Mouse (Mus musculus): ENCODE measurements around the gene Hacd2. TPM values are rescaled to one million over a fixed set of nuclear protein-coding genes. Genes with fewer than 3 reads are reported as not detected.

Hacd2 gene
- polyA plus RNA-seq, 1 experiment from 2014 or later, result 60.8 TPM

GRCm38 (mm10) chr16:35101751-35102420 is 79.7 kb downstream of the Hacd2 start:
- 90% methylated on average over 12 of the region's 12 CpGs for WGBS
- no peak overlapping the region for H3K9ac ChIP-seq (replicated peaks; ENCODE audit: low read depth)
- no peak overlapping the region for H3K4me2 ChIP-seq (replicated peaks; ENCODE audit: low read depth, low read length)
- no peak overlapping the region for H3K27ac ChIP-seq (ENCODE audit: low read length)
- H3K36me3 ChIP-seq (ENCODE audit: insufficient read depth, low read length), result no peaks in the 10 kb centered on the region
- H3K4me1 ChIP-seq (ENCODE audit: insufficient read depth, low read depth, low read length), result no peaks in the 10 kb centered on the region; the same call in 1 of the 2 replicates
- no peak overlapping the region for H3K4me3 ChIP-seq (ENCODE audit: low read depth, low read length)
- no peaks in the 10 kb centered on the region for H3K9me3 ChIP-seq (ENCODE audit: low read length)
- ATAC-seq (no peak), DNase-seq (ENCODE audit: low spot score) (no peak)
- TF ChIP-seq EP300 (IDR thresholded peaks at IDR 0.05) (no peak), CTCF (IDR thresholded peaks at IDR 0.05) (no peak)
- no peaks in the 10 kb centered on the region for H3K27me3 ChIP-seq (replicated peaks; ENCODE audit: insufficient read depth, low read length)

GRCm38 (mm10) chr16:35102866-35103620 is 80.8 kb downstream of the Hacd2 start:
- Histone ChIP-seq H3K9ac (replicated peaks; ENCODE audit: low read depth) (no peak overlapping the region), H3K4me2 (replicated peaks; ENCODE audit: low read depth, low read length) (no peak overlapping the region), H3K9me3 (ENCODE audit: low read length) (no peaks in the 10 kb centered on the region), H3K36me3 (ENCODE audit: insufficient read depth, low read length) (no peaks in the 10 kb centered on the region), H3K4me3 (ENCODE audit: low read depth, low read length) (no peak overlapping the region), H3K4me1 (ENCODE audit: insufficient read depth, low read depth, low read length) (no peaks in the 10 kb centered on the region; the same call in 1 of the 2 replicates), H3K27me3 (replicated peaks; ENCODE audit: insufficient read depth, low read length) (no peaks in the 10 kb centered on the region), H3K27ac (ENCODE audit: low read length) (no peak overlapping the region)
- peak; percentile 7 for DNase-seq (ENCODE audit: low spot score)
- TF ChIP-seq EP300 (IDR thresholded peaks at IDR 0.05), result no peak
- no peak for TF ChIP-seq CTCF (IDR thresholded peaks at IDR 0.05)
- no peak for ATAC-seq
- WGBS, result 64% methylated on average over 7 of the region's 7 CpGs

- no peak overlapping the region for H3K4me3 ChIP-seq (ENCODE audit: low read depth, low read length)
- no peak overlapping the region for H3K27ac ChIP-seq (ENCODE audit: low read length)
- H3K9ac ChIP-seq (replicated peaks; ENCODE audit: low read depth), result no peak overlapping the region
- no peaks in the 10 kb centered on the region for H3K36me3 ChIP-seq (ENCODE audit: insufficient read depth, low read length)
- H3K4me2 ChIP-seq (replicated peaks; ENCODE audit: low read depth, low read length), result no peak overlapping the region
- no peaks in the 10 kb centered on the region for H3K9me3 ChIP-seq (ENCODE audit: low read length)
- no peaks in the 10 kb centered on the region for H3K27me3 ChIP-seq (replicated peaks; ENCODE audit: insufficient read depth, low read length)
- H3K4me1 ChIP-seq (ENCODE audit: insufficient read depth, low read depth, low read length), result no peaks in the 10 kb centered on the region; the same call in 1 of the 2 replicates
- ATAC-seq (no peak), DNase-seq (ENCODE audit: low spot score) (no peak)
- TF ChIP-seq CTCF (IDR thresholded peaks at IDR 0.05), result no peak
- TF ChIP-seq EP300 (IDR thresholded peaks at IDR 0.05), result no peak
- 90% methylated on average over 6 of the region's 6 CpGs for WGBS
Measured at GRCm38 (mm10) chr16:35107985-35108384, 85.8 kb downstream of the Hacd2 start.

DNA sequence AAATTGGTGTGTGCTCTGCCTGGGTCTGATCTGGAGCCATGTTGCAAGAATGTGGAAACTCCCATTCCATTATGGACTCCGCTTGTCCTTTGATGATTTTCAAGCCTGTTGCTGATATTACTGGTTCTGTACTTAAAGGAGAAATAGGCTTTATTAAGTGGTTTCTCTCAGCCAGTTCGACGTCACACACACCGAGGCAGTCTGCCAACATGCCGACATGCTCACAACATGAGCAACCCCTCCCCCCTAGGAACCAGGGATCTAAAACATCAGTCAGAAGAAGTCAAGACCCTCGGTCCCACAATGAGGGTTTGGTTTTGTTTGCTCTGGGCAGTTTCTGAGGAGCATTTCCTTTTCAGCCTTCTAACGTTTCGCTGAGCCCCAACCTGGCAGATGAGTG is 86.9 kb downstream of the Hacd2 start:
- H3K36me3 ChIP-seq (ENCODE audit: insufficient read depth, low read length), result no peaks in the 10 kb centered on the region
- DNase-seq (ENCODE audit: low spot score) (peak; percentile 31), ATAC-seq (no peak; the same call in 1 of the 2 replicates)
- WGBS, result 32% methylated on average over 8 of the region's 8 CpGs
- H3K27me3 ChIP-seq (replicated peaks; ENCODE audit: insufficient read depth, low read length), result no peaks in the 10 kb centered on the region
- no peaks in the 10 kb centered on the region for H3K9me3 ChIP-seq (ENCODE audit: low read length)
- no peak overlapping the region for H3K9ac ChIP-seq (replicated peaks; ENCODE audit: low read depth)
- TF ChIP-seq EP300 (IDR thresholded peaks at IDR 0.05) (no peak), CTCF (IDR thresholded peaks at IDR 0.05) (no peak)
- no peak overlapping the region for H3K4me3 ChIP-seq (ENCODE audit: low read depth, low read length)
- no peak overlapping the region for H3K27ac ChIP-seq (ENCODE audit: low read length)
- no peak overlapping the region for H3K4me2 ChIP-seq (replicated peaks; ENCODE audit: low read depth, low read length)
- H3K4me1 ChIP-seq (ENCODE audit: insufficient read depth, low read depth, low read length), result no peaks in the 10 kb centered on the region; the same call in 1 of the 2 replicates

DNA sequence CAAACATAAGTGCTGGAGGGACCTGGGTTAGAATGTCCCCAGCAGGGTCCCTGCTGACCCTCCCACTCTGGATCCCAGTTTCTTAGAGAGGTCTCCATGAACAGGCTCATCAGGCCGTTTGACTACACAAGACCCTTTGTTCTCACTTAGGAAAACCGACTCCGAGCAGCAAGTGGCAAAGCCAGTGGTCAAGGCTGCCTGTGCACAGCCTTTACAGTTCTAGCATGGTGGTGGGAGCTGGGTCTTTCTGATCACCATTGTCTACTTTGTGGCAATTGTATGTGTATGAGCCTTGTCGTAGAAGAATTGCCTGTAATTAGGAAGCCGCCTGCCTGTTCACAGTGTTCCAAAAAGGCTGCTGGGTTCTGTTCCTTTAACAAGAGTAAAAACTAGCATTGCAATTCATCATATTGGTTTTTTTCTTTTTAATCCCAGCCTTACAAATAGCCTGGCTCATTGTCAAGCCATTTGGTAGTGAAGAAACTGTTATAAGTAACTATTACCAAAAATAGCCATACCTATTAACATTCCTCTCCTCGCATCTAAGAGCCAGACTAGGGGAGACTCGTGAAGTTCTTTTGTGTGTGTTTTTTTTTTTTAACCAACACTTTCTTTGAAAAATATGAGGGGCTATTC is 87.5 kb downstream of the Hacd2 start:
- Histone ChIP-seq H3K4me2 (replicated peaks; ENCODE audit: low read depth, low read length) (no peak overlapping the region), H3K27ac (ENCODE audit: low read length) (no peak overlapping the region), H3K9ac (replicated peaks; ENCODE audit: low read depth) (no peak overlapping the region), H3K9me3 (ENCODE audit: low read length) (no peaks in the 10 kb centered on the region), H3K4me1 (ENCODE audit: insufficient read depth, low read depth, low read length) (no peaks in the 10 kb centered on the region; the same call in 1 of the 2 replicates), H3K27me3 (replicated peaks; ENCODE audit: insufficient read depth, low read length) (no peaks in the 10 kb centered on the region), H3K36me3 (ENCODE audit: insufficient read depth, low read length) (no peaks in the 10 kb centered on the region), H3K4me3 (ENCODE audit: low read depth, low read length) (no peak overlapping the region)
- no peak for ATAC-seq
- WGBS, result 43% methylated on average over 7 of the region's 7 CpGs
- DNase-seq (ENCODE audit: low spot score), result peak; percentile 30
- no peak for TF ChIP-seq EP300 (IDR thresholded peaks at IDR 0.05)

GRCm38 (mm10) chr16:35110410-35111142 is 88.3 kb downstream of the Hacd2 start:
- Histone ChIP-seq H3K4me3 (ENCODE audit: low read depth, low read length) (no peak overlapping the region), H3K9ac (replicated peaks; ENCODE audit: low read depth) (no peak overlapping the region), H3K4me2 (replicated peaks; ENCODE audit: low read depth, low read length) (no peak overlapping the region), H3K27ac (ENCODE audit: low read length) (no peak overlapping the region), H3K4me1 (ENCODE audit: insufficient read depth, low read depth, low read length) (no peaks in the 10 kb centered on the region; the same call in 1 of the 2 replicates), H3K36me3 (ENCODE audit: insufficient read depth, low read length) (no peaks in the 10 kb centered on the region), H3K9me3 (ENCODE audit: low read length) (no peaks in the 10 kb centered on the region), H3K27me3 (replicated peaks; ENCODE audit: insufficient read depth, low read length) (no peaks in the 10 kb centered on the region)
- peak; percentile 85 for ATAC-seq
- peak; percentile 88 for DNase-seq (ENCODE audit: low spot score)
- 30% methylated on average over 10 of the region's 10 CpGs for WGBS
- peak; percentile 100 for TF ChIP-seq CTCF (IDR thresholded peaks at IDR 0.05)
- TF ChIP-seq EP300 (IDR thresholded peaks at IDR 0.05), result no peak
